Mouse (Mus musculus): ENCODE data around the gene Akap12. TPM values are rescaled to one million over a fixed set of nuclear protein-coding genes. Genes with fewer than 3 reads are reported as not detected.

Akap12 gene
- polyA plus RNA-seq, 1 experiment from 2014 or later: 30.9 TPM

DNA sequence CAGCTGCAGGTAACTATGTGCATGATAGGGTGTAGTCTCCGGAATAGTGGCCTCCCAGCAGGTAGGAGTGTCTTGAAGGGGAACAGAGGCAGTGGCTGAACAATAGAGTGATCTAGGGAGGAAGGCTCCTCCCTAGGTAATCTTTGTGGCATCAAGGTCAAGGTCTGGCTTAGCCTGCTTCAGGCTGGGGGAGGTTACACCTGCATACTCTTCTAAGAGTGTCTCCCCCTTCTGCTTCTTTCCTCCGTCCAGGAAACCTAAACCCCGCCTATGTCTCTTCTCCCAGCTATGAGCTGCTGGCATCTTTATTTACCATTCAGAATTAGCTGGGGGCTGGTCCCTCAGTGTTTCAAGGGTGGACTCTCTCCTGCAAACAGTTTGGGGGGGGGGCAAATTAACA is 23.5 kb downstream of the Akap12 start:
- Histone ChIP-seq H3K4me2 (replicated peaks) (no peak overlapping the region), H3K36me3 (no peaks in the 10 kb centered on the region), H3K9me3 (no peaks in the 10 kb centered on the region), H3K27me3 (no peaks in the 10 kb centered on the region), H3K4me3 (no peak overlapping the region), H3K27ac (no peak overlapping the region), H3K9ac (no peak overlapping the region), H3K4me1 (peaks cover 27% of the 10 kb centered on the region)
- 36% methylated on average over 3 of the region's 3 CpGs for WGBS
- ATAC-seq (ENCODE audit: low FRiP score, low read depth): no peak

GRCm38 (mm10) chr10:4290145-4290544 is 24.0 kb downstream of the Akap12 start:
- ATAC-seq (ENCODE audit: low FRiP score, low read depth): no peak
- 33% methylated on average over 3 of the region's 3 CpGs for WGBS
- H3K27me3 ChIP-seq: no peaks in the 10 kb centered on the region

GRCm38 (mm10) chr10:4290561-4290960 is 24.4 kb downstream of the Akap12 start:
- Histone ChIP-seq H3K27me3 (no peaks in the 10 kb centered on the region), H3K9me3 (no peaks in the 10 kb centered on the region), H3K9ac (no peak overlapping the region), H3K4me1 (peaks cover 27% of the 10 kb centered on the region), H3K4me3 (no peak overlapping the region), H3K4me2 (replicated peaks) (no peak overlapping the region), H3K36me3 (no peaks in the 10 kb centered on the region), H3K27ac (no peak overlapping the region)
- no peak for ATAC-seq (ENCODE audit: low FRiP score, low read depth)
- WGBS: 80% methylated on average over 6 of the region's 6 CpGs

More at GRCm38 (mm10) chr10:4290145-4290544, 24.0 kb downstream of the Akap12 start:
- no peak overlapping the region for H3K4me3 ChIP-seq
- no peaks in the 10 kb centered on the region for H3K9me3 ChIP-seq
- H3K36me3 ChIP-seq: no peaks in the 10 kb centered on the region
- no peak overlapping the region for H3K9ac ChIP-seq
- no peak overlapping the region for H3K4me2 ChIP-seq (replicated peaks)
- peaks cover 27% of the 10 kb centered on the region for H3K4me1 ChIP-seq
- no peak overlapping the region for H3K27ac ChIP-seq

DNA sequence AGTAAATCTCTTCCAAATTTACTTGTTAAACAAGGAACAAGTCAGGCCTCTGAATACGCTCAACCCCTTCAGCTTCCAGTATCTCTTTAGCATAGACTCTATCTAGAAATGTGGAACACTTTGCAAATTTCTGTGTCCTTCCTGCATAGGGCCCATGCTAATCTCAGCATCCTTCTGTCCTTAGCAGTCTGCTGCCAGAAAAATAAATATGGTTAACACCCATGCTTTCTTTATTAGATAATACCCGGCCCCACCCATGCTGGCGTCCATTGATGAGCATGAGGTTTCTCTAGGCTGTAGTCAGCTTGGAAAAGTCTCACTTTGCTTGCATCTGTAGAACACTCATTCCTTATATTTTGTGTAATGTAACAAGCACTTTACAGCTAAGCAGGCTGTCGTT is 27.2 kb downstream of the Akap12 start:
- no peaks in the 10 kb centered on the region for H3K27me3 ChIP-seq
- peak overlapping the region; percentile 44 for H3K27ac ChIP-seq
- H3K4me3 ChIP-seq: no peak overlapping the region
- no peak overlapping the region for H3K4me2 ChIP-seq (replicated peaks)
- H3K36me3 ChIP-seq: no peaks in the 10 kb centered on the region
- WGBS: 72% methylated on average over 4 of the region's 4 CpGs
- H3K9me3 ChIP-seq: no peaks in the 10 kb centered on the region
- no peak overlapping the region for H3K9ac ChIP-seq
- peaks cover 23% of the 10 kb centered on the region for H3K4me1 ChIP-seq
- ATAC-seq (ENCODE audit: low FRiP score, low read depth): no peak

- Histone ChIP-seq H3K9me3 (no peaks in the 10 kb centered on the region), H3K4me3 (no peak overlapping the region), H3K9ac (no peak overlapping the region), H3K4me1 (peaks cover 8% of the 10 kb centered on the region; the same call in 1 of the 2 replicates), H3K4me2 (replicated peaks) (no peak overlapping the region), H3K27ac (no peak overlapping the region), H3K36me3 (no peaks in the 10 kb centered on the region), H3K27me3 (no peaks in the 10 kb centered on the region)
- 72% methylated on average over 5 of the region's 5 CpGs for WGBS
- ATAC-seq (ENCODE audit: low FRiP score, low read depth): no peak
Measured at GRCm38 (mm10) chr10:4303558-4303957, 37.4 kb downstream of the Akap12 start.

GRCm38 (mm10) chr10:4323885-4324284 is 57.7 kb downstream of the Akap12 start:
- no peaks in the 10 kb centered on the region for H3K36me3 ChIP-seq
- H3K9me3 ChIP-seq: no peaks in the 10 kb centered on the region; the same call in 1 of the 2 replicates
- H3K27ac ChIP-seq: no peak overlapping the region
- no peak overlapping the region for H3K4me3 ChIP-seq
- ATAC-seq (ENCODE audit: low FRiP score, low read depth): no peak
- no peaks in the 10 kb centered on the region for H3K27me3 ChIP-seq
- H3K4me1 ChIP-seq: peaks cover 16% of the 10 kb centered on the region
- 73% methylated on average over 8 of the region's 8 CpGs for WGBS
- no peak overlapping the region for H3K9ac ChIP-seq
- H3K4me2 ChIP-seq (replicated peaks): no peak overlapping the region

DNA sequence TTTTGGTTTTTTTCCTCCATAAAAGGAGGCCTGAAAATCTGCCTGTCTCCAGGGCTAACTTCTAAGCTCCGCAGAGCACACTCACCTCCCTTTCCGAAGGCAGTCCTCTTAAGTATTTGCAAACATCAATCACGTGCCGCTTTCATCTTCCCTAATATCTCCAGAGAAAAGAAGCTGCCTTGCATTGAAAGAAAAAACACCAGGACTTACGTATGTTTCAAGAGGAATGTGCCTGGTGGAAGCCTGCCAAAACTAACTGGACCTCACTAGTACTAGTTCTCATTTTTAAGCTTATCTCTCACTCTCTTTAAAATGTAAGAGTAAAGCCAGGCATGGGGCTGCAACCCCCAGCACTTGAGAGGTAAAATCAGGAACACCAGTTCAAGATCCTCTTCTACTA is 59.4 kb downstream of the Akap12 start:
- H3K4me3 ChIP-seq: no peak overlapping the region
- 42% methylated on average over 5 of the region's 5 CpGs for WGBS
- no peaks in the 10 kb centered on the region; the same call in 1 of the 2 replicates for H3K9me3 ChIP-seq
- H3K4me1 ChIP-seq: peaks cover 16% of the 10 kb centered on the region
- H3K9ac ChIP-seq: no peak overlapping the region
- H3K27me3 ChIP-seq: no peaks in the 10 kb centered on the region
- no peaks in the 10 kb centered on the region for H3K36me3 ChIP-seq
- H3K4me2 ChIP-seq (replicated peaks): no peak overlapping the region
- H3K27ac ChIP-seq: peak overlapping the region; percentile 22; the same call in 1 of the 2 replicates
- no peak; the same call in 1 of the 2 replicates for ATAC-seq (ENCODE audit: low FRiP score, low read depth)

- H3K9me3 ChIP-seq: no peaks in the 10 kb centered on the region; the same call in 1 of the 2 replicates
- no peaks in the 10 kb centered on the region for H3K27me3 ChIP-seq
- WGBS: 82% methylated on average over 1 of the region's 1 CpGs
- no peak for ATAC-seq (ENCODE audit: low FRiP score, low read depth)
- no peak overlapping the region for H3K27ac ChIP-seq
- H3K4me2 ChIP-seq (replicated peaks): no peak overlapping the region
- H3K9ac ChIP-seq: no peak overlapping the region
- H3K4me1 ChIP-seq: peaks cover 16% of the 10 kb centered on the region
- no peak overlapping the region for H3K4me3 ChIP-seq
- H3K36me3 ChIP-seq: no peaks in the 10 kb centered on the region
Measured at GRCm38 (mm10) chr10:4327716-4328115, 61.5 kb downstream of the Akap12 start.

GRCm38 (mm10) chr10:4332228-4332979 is 66.2 kb downstream of the Akap12 start:
- WGBS: 67% methylated on average over 7 of the region's 7 CpGs
- Histone ChIP-seq H3K4me3 (no peak overlapping the region), H3K9ac (no peak overlapping the region), H3K27ac (no peak overlapping the region), H3K27me3 (no peaks in the 10 kb centered on the region), H3K36me3 (no peaks in the 10 kb centered on the region), H3K4me2 (replicated peaks) (no peak overlapping the region), H3K4me1 (peaks cover 9% of the 10 kb centered on the region), H3K9me3 (no peaks in the 10 kb centered on the region; the same call in 1 of the 2 replicates)
- ATAC-seq (ENCODE audit: low FRiP score, low read depth): no peak

DNA sequence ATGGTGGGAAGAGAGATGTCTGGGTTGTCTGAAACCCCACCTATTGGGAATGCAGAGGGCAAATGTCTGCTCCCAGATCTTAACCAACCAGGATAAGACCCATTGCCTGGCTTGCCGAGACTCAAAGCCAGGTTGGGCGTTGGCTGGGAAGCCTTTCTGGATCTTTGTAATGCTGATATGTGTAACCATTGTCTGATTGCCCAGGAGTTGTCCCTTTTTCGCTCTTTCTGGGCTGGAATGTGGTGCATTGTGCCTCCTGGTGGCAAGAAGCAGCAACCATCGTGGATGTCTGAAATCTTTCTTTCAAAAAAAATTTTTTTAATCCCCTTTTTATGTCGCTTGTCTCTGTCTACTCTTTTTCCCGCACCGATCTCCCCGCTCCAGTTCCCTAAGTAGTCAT is 67.1 kb downstream of the Akap12 start:
- no peaks in the 10 kb centered on the region for H3K27me3 ChIP-seq
- H3K9ac ChIP-seq: no peak overlapping the region
- no peaks in the 10 kb centered on the region for H3K36me3 ChIP-seq
- 0 out of 2 replicates have a peak, but pooled peaks have one; percentile 25 for ATAC-seq (ENCODE audit: low FRiP score, low read depth)
- peak overlapping the region; percentile 42; the same call in 1 of the 2 replicates for H3K4me3 ChIP-seq
- 11% methylated on average over 8 of the region's 8 CpGs for WGBS
- H3K4me1 ChIP-seq: peaks cover 9% of the 10 kb centered on the region
- H3K9me3 ChIP-seq: no peaks in the 10 kb centered on the region
- no peak overlapping the region for H3K27ac ChIP-seq
- H3K4me2 ChIP-seq (replicated peaks): peak overlapping the region; percentile 70

DNA sequence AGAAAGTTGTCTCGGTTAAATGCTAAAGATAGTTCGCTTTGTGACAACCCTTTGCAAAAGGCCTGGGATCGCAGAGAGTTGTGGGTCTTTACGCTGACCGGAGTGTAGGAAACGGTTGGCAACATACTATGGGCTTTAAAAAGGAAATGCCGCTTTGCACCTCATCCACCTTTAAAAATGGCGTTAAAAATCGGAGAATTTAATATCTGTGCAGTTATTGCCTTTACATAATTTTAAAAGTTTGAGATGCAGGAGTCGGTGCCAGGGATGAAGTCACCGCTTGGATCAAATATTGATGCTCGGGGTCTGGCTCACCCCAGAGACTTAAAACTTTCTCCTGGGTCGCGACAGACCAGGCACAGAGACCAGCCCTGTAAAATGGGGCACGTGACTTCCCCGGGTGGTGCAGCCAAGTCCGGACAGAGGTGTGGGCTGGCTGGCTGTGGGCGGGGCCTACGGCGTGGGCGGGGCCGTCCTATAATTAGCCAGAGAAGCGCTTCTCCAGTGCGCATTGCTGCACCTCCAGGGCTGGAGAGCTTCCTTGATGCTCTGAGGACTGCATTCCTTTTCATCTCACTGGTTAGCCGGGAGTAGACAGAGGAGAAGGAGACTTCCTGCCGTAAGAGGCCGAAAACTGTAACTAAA is 68.0 kb downstream of the Akap12 start:
- peak overlapping the region; percentile 39 for H3K9ac ChIP-seq
- H3K27ac ChIP-seq: peak overlapping the region; percentile 55
- peaks cover 16% of the 10 kb centered on the region for H3K4me1 ChIP-seq
- WGBS: 5% methylated on average over 27 of the region's 27 CpGs
- peak; percentile 88 for ATAC-seq (ENCODE audit: low FRiP score, low read depth)
- no peaks in the 10 kb centered on the region for H3K9me3 ChIP-seq
- peak overlapping the region; percentile 42 for H3K4me3 ChIP-seq
- peak overlapping the region; percentile 70 for H3K4me2 ChIP-seq (replicated peaks)
- no peaks in the 10 kb centered on the region for H3K27me3 ChIP-seq
- no peaks in the 10 kb centered on the region for H3K36me3 ChIP-seq

GRCm38 (mm10) chr10:4338863-4339461 is 72.8 kb downstream of the Akap12 start:
- WGBS: 38% methylated on average over 15 of the region's 15 CpGs
- Histone ChIP-seq H3K27ac (no peak overlapping the region), H3K4me3 (peak overlapping the region; percentile 9; the same call in 1 of the 2 replicates), H3K36me3 (no peaks in the 10 kb centered on the region), H3K9me3 (no peaks in the 10 kb centered on the region), H3K27me3 (no peaks in the 10 kb centered on the region), H3K4me2 (replicated peaks) (peak overlapping the region; percentile 57), H3K4me1 (peaks cover 34% of the 10 kb centered on the region), H3K9ac (no peak overlapping the region)
- ATAC-seq (ENCODE audit: low FRiP score, low read depth): peak; percentile 79
